Mouse (Mus musculus) layer of hippocampus, postnatal 14 days (tissue): ENCODE results near the gene Spata5. TPM values are rescaled to one million over a fixed set of nuclear protein-coding genes. Genes with fewer than 3 reads are reported as not detected.
"Not testable (repeated sequence)": the region's sequence is repeated elsewhere in the genome, so short reads cannot be mapped to it uniquely, and the experiment has no call there.

ENCODE experiments used
- DNase-seq, 2 experiments: peaks; one replicate each; pipeline ENCODE4 v3.0.0; 2021 to 2022; ENCODE audit warnings: low spot score in 2 of 2, mixed read lengths in 1 of 2
- total RNA-seq, 2 experiments: library from RNA; stranded (reverse); gene quantifications; 2 replicates each; pipeline ENCODE4 v1.2.3; 2021

Spata5 gene
- total RNA-seq, 2 experiments from 2014 or later: 21.0 to 21.4 TPM

- DNase-seq: no peak
Observed at GRCm38 (mm10) chr3:37503846-37504245, 84.2 kb downstream of the Spata5 start.

DNA sequence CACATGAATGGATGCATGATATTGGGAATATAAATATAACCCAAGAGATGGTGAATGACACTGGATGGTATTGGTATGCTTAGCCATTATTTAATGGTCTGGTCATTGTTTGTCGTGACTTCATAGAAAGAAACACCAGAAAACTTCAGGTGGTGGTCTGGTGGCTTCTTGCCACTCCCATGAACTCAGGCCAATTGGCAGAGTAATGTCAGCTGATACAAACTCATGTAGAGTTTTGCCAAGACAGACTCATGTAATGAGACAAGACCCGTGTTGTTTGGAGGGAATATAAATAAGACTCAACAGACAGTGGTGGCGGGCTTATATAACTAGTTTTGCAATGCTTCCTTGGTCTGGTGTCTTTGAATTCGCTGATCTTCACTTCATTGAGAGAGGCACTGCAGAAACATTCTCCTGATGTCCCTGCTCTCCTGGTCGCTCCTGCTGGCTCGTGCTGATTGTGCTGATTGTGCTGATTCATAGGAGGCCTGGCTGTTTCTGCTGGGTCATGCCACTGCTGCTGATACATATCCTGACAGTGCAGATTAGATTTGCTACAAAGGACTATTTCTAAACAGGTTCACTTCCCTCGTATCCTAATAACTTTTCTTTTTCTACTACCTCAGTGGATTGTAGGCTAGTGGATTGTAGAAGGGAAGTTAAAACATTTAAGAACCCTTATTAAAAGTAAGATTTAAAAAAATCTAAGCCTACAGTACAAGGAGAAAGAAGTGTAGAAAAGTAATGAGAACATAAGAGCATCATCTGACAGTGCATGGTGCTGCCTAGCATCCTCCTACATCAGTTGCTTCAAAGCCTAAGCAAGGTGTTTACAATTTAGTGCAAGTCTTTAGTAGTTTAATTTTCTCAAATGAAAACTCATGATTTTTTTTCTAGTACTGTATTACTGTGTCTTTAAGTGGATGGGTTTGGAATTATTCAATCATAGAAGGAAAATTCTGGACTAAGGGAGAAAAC is 90.6 kb downstream of the Spata5 start:
- no peak for DNase-seq

DNA sequence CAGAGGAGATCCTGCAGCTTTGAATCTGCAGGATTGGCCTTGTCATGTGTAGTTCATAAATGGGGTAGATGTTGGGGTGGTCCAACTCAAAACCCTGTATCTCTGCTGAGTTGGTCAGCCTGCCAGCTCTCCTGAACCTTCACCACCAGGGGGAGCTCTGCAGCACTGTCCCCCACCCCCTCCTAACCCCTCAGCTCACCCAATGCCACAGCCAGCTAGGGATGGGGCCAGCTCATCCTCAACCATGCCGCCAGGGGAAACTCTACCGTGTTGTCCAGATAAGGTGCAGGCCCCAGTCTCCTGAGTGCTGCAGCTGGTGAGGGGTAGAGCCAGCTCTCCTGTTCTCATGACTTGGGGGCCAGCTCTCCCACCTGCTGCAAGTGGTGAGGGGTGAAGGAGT is 95.8 kb downstream of the Spata5 start:
- DNase-seq: peak in 1 of 2 experiments; percentile 3

DNA sequence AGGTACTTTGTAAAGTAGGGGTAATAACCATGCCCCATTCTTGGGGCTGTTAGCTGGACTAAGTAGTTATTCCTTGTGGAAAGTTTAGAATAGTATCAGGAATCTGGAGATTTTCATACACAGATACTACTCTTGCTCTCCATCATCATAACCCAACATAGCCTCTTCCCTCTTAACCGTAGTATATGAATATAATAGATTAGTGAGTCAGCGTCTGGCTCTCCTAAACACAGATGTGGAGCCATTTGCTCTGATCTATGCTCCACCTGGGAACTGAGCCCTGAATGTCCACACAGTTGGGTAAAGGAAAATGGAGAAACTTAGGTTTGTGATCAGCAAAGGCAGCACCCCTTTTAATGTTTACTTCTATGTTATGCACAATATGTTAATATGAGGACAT is 96.7 kb downstream of the Spata5 start:
- no peak for DNase-seq

GRCm38 (mm10) chr3:37518611-37519010 is 98.9 kb downstream of the Spata5 start:
- no peak for DNase-seq

DNA sequence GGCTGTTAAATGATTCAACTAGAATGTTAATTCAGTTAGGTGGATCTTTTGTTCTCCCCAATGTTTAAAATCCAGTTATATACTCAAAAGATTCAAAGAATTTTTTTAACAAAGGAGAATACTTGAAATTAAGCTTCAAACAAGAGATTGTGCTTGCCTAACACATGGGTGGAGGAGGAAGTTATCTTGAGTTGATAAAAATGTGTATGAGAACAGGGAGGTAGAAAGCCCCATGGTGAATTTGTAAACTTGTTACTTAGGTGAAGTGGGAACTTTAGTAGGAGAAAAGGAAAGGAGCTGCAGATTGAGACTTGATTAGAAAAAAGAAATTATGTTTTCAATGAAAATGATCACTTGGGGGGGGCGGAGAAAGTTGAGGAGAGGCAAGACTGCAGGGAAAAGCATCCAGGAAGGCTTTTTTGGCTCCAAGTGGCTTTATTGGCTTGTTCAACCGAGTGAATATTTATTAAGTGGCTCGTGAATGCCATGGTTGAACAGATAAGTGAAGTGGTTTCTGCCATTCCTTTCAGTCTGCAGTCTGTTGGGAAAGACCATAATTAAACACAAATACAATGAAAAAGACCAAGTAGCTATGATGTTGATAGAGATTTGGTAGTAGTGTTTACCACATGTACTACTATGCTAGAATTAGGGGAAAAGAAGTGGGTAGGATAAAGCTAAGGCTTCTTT is 100.8 kb downstream of the Spata5 start:
- no peak for DNase-seq

GRCm38 (mm10) chr3:37532079-37532478 is 112.4 kb downstream of the Spata5 start:
- no peak for DNase-seq

GRCm38 (mm10) chr3:37540701-37541100 is 121.0 kb downstream of the Spata5 start:
- not testable (repeated sequence) for DNase-seq

DNA sequence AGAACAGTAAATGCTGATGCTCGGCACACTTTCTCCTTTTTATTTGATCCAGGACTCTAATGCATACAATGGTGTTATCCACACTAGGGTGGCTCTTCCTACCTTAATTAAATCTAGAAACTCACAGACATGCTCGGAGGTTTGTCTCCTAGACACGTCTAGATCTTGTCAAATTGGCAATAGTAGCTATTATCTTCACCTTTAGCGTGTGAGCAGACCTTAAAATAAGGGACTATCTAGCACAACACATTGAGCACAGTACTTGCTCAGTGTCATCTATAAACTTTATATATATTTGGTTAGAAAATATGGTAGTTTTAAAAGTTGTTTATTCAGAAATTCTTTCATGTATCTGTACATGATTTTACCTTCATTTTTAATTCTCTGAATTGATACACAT is 126.7 kb downstream of the Spata5 start:
- no peak for DNase-seq

DNA sequence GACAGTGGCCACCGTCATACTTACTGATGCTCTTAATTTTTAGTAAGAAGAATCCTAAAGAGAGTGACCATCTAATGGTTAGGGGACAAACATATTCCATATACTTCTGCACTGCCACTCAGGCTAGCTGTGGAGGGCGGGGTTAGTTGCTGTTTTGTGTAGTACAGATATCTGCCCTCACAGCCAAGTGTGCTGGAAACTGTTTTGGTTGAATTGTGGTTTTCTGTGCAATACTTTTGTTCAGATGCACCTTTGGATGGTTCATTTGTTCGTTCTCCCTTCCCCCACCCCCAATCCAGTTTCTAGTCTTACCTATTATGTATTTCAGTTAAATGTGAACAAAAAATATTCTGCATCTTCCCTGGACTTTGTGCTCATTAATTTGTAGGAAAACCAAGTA is 130.5 kb downstream of the Spata5 start:
- no peak for DNase-seq

- no peak for DNase-seq
Observed at GRCm38 (mm10) chr3:37550594-37550993, 130.9 kb downstream of the Spata5 start.

DNA sequence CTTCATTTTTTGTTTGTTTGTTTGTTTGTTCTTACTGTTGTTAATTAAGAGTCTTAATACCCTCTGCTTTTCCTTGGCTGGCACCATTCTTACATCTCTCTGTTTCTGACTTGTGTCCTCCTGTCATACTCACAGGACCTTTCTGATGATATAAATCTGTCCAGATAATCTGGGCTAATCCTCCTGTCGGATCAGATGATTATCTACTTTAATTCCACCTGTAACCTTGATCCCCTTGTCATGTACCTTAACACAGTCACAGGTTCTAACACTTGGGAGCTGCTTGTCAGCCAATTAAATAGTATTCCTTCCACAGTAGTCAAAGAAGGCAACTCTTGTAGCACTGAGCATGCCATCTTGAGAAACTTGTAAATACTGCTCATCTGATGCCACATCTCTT is 131.8 kb downstream of the Spata5 start:
- DNase-seq: no peak

DNA sequence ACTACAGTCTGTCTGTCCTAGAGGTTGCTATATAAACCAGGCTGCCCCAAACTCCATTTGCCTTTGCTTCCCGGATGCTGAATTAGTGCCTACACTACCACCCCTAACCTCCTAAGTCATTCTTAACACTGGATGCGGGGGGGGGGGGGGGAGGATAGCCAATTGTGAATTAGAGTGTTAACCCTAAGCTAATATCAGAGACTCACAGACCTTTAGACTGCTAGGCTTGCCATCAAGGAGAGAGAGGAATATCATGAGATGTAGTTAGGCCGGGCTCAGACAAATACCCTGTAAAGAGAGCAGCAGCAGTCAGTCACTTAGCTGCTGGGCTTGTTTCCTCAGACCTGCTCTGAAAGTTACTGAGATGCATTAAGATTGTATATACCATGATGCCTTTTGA is 132.5 kb downstream of the Spata5 start:
- no peak for DNase-seq

DNA sequence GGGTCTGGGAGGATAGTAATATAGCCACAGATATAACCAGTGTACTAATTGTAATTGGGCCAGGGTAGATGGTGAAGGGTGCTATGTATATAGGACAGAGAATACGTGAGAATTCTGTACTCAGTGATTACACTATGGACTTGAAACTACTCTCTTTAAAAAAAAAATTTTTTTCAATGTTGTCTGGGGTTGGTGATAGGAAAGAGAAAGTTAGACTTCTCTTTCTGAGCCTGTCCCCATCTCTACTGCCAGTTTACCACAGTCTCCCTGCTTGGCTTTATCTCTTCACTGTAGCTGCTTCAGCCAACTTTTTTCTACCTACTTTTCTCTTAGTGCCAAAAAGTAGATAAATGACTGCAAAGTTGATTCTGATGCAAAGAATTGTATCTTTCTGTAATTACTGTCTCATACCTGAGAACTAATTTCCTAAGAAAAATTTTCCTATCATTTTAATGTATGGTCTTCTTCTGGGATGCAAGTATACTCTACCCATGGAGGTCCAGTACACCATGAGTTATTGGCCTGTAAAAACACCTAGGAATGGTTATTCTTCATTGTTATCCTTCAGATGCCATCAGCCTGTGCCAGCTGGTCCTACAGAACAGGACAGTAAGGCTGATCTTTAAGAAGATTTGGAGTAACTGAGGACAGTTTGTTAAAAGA is 133.8 kb downstream of the Spata5 start:
- DNase-seq: no peak

DNA sequence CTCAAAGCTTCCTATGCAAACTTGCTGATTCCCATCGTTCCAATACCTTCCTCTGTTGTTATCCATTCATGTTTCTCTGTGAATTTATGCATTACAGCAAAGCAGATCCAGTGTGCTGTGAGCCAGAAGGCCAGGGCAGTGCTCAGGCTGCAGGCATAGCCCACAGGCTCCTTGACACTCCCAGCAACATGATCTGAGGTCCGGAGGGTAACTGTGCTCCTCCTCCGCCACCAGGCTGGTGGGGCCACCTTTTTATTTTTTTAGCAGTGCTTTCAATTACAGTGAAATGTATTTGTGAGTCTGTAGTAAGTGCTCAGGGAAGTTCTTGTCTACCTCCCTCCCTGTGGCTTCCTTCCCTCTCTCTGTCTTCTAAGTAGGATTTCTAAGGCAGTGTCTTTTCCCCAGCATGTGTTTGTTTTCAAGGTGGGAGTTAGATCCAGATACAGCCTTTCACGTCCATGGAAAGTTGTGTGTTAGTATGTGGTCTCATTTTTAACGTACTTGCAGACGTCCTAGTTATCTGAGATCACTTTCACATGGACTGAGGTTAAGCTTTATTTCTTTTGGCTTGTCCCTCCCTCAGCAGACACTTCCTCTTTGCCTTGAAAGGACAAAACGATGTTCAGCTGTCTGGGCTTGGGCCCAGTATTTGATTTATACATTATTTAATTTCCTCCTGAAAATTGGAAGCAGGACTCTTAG is 136.9 kb downstream of the Spata5 start:
- DNase-seq: no peak

DNA sequence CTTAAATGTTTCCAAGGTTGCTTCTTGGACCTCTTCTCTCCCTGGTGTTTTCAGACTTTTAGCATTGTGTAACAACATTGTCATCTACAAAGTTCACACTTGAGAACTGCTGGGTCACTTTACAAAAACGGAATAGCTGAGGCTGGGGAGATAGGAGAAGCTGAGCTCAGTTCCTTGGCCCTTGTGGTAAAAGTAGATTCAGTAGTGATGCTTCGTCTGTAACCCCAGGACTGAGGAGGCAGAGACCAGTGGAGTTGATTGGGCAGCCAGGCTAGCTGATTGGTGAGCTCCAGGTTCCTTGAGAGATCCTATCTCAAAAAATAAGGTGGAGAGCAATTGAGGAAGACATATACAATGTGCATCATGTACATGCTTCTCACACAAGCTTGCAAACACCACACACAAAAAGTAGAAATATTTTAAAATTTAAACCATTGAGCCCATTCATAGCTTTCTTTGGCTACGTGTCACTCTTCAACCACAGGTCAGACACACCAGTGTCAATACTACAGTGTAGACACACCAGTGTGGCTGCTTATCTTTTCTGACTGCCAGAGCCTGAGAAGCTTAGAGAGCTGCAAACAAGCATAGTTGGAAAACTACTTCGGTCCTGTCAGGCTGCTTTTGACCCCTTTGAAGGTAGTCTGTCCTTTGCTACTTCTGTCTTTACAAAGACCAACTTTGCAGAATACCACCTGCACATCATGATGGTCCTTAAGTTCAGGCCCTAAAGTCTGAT is 138.2 kb downstream of the Spata5 start:
- DNase-seq: no peak

DNA sequence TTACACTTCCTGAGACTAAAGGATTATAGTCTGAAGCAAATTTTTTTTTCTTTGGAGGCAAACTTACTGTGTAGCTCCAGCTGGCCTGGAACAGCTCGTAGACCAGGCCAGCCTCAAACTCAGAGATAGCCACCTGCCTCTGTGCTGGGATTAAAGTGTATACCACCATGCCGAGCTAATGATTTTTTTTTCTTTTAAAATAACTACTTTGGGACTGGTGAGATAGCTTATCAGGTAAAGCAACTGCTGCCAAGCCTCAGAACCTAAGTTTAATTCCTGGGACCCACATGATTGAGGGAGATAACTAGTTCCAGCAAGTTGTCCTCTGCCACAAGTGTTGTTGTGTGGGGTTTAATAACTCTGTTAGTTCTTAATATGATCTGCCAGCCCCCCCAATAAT is 139.6 kb downstream of the Spata5 start:
- DNase-seq: no peak

- DNase-seq: no peak
Observed at GRCm38 (mm10) chr3:37561466-37561865, 141.8 kb downstream of the Spata5 start.

DNA sequence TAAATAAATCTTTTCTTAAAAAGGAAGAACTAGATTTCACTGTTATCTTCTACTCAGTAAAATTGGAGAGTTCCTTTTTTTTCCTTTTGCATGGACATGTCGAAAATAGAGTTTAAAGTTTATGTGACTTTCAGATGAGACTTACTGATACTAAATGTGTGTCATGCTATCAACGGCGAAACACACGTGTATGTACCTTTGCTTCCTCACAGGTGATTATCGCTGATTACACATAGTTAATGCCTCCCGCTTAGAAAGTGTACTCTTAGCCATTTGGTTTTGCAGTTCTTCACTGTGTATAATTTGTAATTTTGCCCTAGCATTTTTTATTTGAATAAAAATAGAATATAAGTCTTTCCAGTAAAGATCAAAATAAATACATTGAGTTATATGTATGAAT is 146.4 kb downstream of the Spata5 start:
- no peak for DNase-seq

GRCm38 (mm10) chr3:37567505-37567904 is 147.8 kb downstream of the Spata5 start:
- no peak for DNase-seq

DNA sequence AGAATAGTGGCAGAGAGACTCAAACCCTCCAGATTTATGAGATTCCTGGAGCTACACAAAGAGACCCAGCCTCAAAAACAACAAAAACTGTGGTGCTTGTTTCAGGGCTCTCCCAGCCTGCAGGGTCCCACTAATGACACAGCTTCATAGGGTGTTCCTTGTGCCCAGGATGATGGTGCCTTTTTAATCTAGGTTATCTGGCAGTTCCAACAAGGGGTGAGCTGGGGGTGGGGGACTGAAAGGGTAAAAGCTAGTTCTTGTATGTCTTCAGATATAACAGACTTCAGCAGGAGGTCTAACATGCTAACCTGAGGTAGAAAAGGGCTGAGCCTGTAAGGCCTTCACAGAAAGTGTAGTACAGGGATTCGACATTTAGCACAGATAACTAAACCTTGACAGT is 149.1 kb downstream of the Spata5 start:
- no peak for DNase-seq
